Mouse (Mus musculus): ENCODE data around the gene Tubg2. TPM values are rescaled to one million over a fixed set of nuclear protein-coding genes. Genes with fewer than 3 reads are reported as not detected.

Gene Tubg2
- polyA plus RNA-seq, 3 experiments from 2014 or later: 1.2 to 1.8 (median 1.5) TPM

- ATAC-seq: no peak
Measured at GRCm38 (mm10) chr11:101196175-101196574, 40.5 kb downstream of the Tubg2 start.

GRCm38 (mm10) chr11:101199555-101199954, 43.8 kb downstream of the Tubg2 start:
- no peak for ATAC-seq

DNA sequence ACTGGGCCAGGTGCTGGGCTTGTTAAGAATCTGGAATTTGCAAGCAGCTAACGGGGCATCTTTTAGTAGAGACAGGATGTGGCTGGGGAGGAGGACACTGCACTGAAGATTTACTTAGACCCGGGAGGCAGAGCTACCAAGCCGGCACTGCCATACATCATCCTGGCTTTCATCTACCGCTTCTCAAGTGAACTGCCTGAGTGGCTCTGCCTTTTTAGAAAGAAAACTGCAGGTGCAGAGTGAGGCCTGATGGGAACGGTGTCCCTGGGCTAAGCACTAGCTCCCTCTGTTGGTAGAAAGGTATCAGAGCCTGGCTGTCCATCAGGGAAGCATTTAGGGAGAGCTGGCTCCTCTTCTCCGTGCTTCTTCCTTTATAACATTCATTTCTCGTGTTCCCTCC, 45.3 kb downstream of the Tubg2 start:
- no peak for ATAC-seq

Other genes starting within 250 kb of the Tubg2 start
- gene Stat3, start 216.4 kb upstream of the Tubg2 start, polyA plus RNA-seq (2017; shearing (Covaris generic)): 100 to 1,000 TPM in 1 of 3 experiments, 10 to 100 TPM in 2; 79.3 to 111 (median 99.2) TPM
- under 1 TPM in 2 of 3 experiments, not detected in 1; 0.09 to 0.26 TPM for gene Cavin1, start 185.0 kb upstream of the Tubg2 start, polyA plus RNA-seq (2017; shearing (Covaris generic))
- 1 to 10 TPM; 1.3 to 7.7 (median 6.8) TPM for gene Atp6v0a1, start 146.5 kb upstream of the Tubg2 start, polyA plus RNA-seq (2017; shearing (Covaris generic))
- gene Naglu, start 85.9 kb upstream of the Tubg2 start, polyA plus RNA-seq (2017; shearing (Covaris generic)): 1 to 10 TPM; 4.4 to 7.3 (median 5.7) TPM
- gene Hsd17b1, start 77.5 kb upstream of the Tubg2 start, polyA plus RNA-seq (2017; shearing (Covaris generic)): under 1 TPM in 1 of 3 experiments, not detected in 2; 0.26 TPM
- 10 to 100 TPM; 16.5 to 21.0 (median 18.2) TPM for gene Coasy, start 73.3 kb upstream of the Tubg2 start, polyA plus RNA-seq (2017; shearing (Covaris generic))
- gene Mlx, start 68.6 kb upstream of the Tubg2 start, polyA plus RNA-seq (2017; shearing (Covaris generic)): 10 to 100 TPM; 61.9 to 74.3 (median 66.5) TPM
- 10 to 100 TPM in 1 of 3 experiments, 1 to 10 TPM in 2; 7.7 to 19.7 (median 10.0) TPM for gene Psmc3ip, start 60.5 kb upstream of the Tubg2 start, polyA plus RNA-seq (2017; shearing (Covaris generic))
- 10 to 100 TPM; 15.1 to 26.8 (median 21.4) TPM for gene Retreg3, start 36.0 kb upstream of the Tubg2 start, polyA plus RNA-seq (2017; shearing (Covaris generic))
- 10 to 100 TPM; 24.7 to 32.4 (median 24.7) TPM for gene Tubg1, start 36.0 kb upstream of the Tubg2 start, polyA plus RNA-seq (2017; shearing (Covaris generic))
- under 1 TPM in 2 of 3 experiments, not detected in 1; 0.09 to 0.15 TPM for gene Cntnap1, start 14.6 kb downstream of the Tubg2 start, polyA plus RNA-seq (2017; shearing (Covaris generic))
- gene Plekhh3, start 15.4 kb downstream of the Tubg2 start, polyA plus RNA-seq (2017; shearing (Covaris generic)): not detected
- under 1 TPM in 2 of 3 experiments, not detected in 1; 0.33 to 0.55 TPM for gene Ccr10, start 19.5 kb downstream of the Tubg2 start, polyA plus RNA-seq (2017; shearing (Covaris generic))
- 10 to 100 TPM; 38.0 to 70.6 (median 62.7) TPM for gene Ezh1, start 70.6 kb downstream of the Tubg2 start, polyA plus RNA-seq (2017; shearing (Covaris generic))
- not detected for gene Ramp2, start 90.1 kb downstream of the Tubg2 start, polyA plus RNA-seq (2017; shearing (Covaris generic))
- gene Vps25, start 97.8 kb downstream of the Tubg2 start, polyA plus RNA-seq (2017; shearing (Covaris generic)): 100 to 1,000 TPM; 134 to 144 (median 138) TPM
- 1 to 10 TPM in 1 of 3 experiments, under 1 TPM in 1, not detected in 1; 0.75 to 2.9 TPM for gene Wnk4, start 104.7 kb downstream of the Tubg2 start, polyA plus RNA-seq (2017; shearing (Covaris generic))
- gene Cntd1, start 123.1 kb downstream of the Tubg2 start, polyA plus RNA-seq (2017; shearing (Covaris generic)): 1 to 10 TPM in 1 of 3 experiments, under 1 TPM in 2; 0.63 to 1.2 (median 0.71) TPM
- gene Coa3, start 123.2 kb downstream of the Tubg2 start, polyA plus RNA-seq (2017; shearing (Covaris generic)): 100 to 1,000 TPM; 129 to 132 (median 131) TPM
- gene Becn1, start 146.4 kb downstream of the Tubg2 start, polyA plus RNA-seq (2017; shearing (Covaris generic)): 10 to 100 TPM; 62.1 to 87.3 (median 74.1) TPM
- gene Psme3, start 160.3 kb downstream of the Tubg2 start, polyA plus RNA-seq (2017; shearing (Covaris generic)): 10 to 100 TPM; 25.8 to 37.6 (median 36.8) TPM
- 10 to 100 TPM in 1 of 3 experiments, 1 to 10 TPM in 2; 2.5 to 12.3 (median 4.9) TPM for gene Aoc2, start 169.2 kb downstream of the Tubg2 start, polyA plus RNA-seq (2017; shearing (Covaris generic))
- not detected for gene Aoc3, start 174.7 kb downstream of the Tubg2 start, polyA plus RNA-seq (2017; shearing (Covaris generic))
- not detected for gene G6pc, start 211.7 kb downstream of the Tubg2 start, polyA plus RNA-seq (2017; shearing (Covaris generic))

Measured in inflammation-experienced regulatory T-cells, adult 6 months (primary cell).